Mouse (Mus musculus) liver, embryonic 14.5 days (tissue): ENCODE data around the gene Anapc16. TPM values are rescaled to one million over a fixed set of nuclear protein-coding genes. Genes with fewer than 3 reads are reported as not detected.

ENCODE experiments used
- ATAC-seq: fragments of 200-750 bp; cut with Nextera tagmentation; 2 replicates; pipeline ENCODE4 v1.8.0; 2017; ENCODE audit warnings: moderate number of reproducible peaks, mild to moderate bottlenecking, moderate library complexity; ENCODE audit not compliant: insufficient read depth
- DNase-seq, 3 experiments: peaks; one replicate each; pipeline ENCODE4 v3.0.0-alpha.2; 2012 to 2013; ENCODE audit warnings: low read depth in 3 of 3, low spot score in 3 of 3
- H3K27ac ChIP-seq: fragments of 300-500 bp; sonication (generic); 2 replicates; pipeline ENCODE4 v1.5.1; 2014; ENCODE audit warnings: moderate library complexity, mild to moderate bottlenecking, control low read depth, inconsistent platforms
- H3K27me3 ChIP-seq: fragments of 300-500 bp; sonication (generic); 2 replicates; pipeline ENCODE4 v1.6.1; 2014; ENCODE audit warnings: mild to moderate bottlenecking, low read length, moderate library complexity; ENCODE audit not compliant: control insufficient read depth, insufficient read depth
- H3K36me3 ChIP-seq: fragments of 300-500 bp; sonication (generic); replicated peaks from 2 replicates; pipeline ENCODE4 v1.6.1; 2014; ENCODE audit warnings: low read depth; ENCODE audit not compliant: control insufficient read depth, insufficient read depth
- H3K4me1 ChIP-seq, 2 experiments: fragments of 200-500 bp in 1 of 2; fragments of 300-500 bp in 1 of 2; sonication (generic) in 1 of 2; replicated peaks; 2 replicates each; pipeline ENCODE4 v1.6.1; 2012 to 2014; ENCODE audit warnings: antibody characterized with exemption in 1 of 2, inconsistent platforms in 1 of 2, low read length in 1 of 2; ENCODE audit not compliant: control insufficient read depth in 2 of 2, insufficient read depth in 2 of 2
- H3K4me2 ChIP-seq: fragments of 300-500 bp; sonication (generic); 2 replicates; pipeline ENCODE4 v1.6.1; 2014; ENCODE audit warnings: low read depth, mild to moderate bottlenecking, control low read depth, moderate library complexity
- H3K4me3 ChIP-seq, 2 experiments: fragments of 200-500 bp in 1 of 2; fragments of 300-500 bp in 1 of 2; sonication (generic) in 1 of 2; 2 replicates each; pipeline ENCODE4 v1.5.1; 2012 to 2014; ENCODE audit warnings: low read depth in 2 of 2, low read length in 2 of 2, mild to moderate bottlenecking in 2 of 2, control low read depth in 1 of 2, inconsistent platforms in 1 of 2, moderate library complexity in 1 of 2; ENCODE audit not compliant: insufficient read depth in 1 of 2
- H3K9ac ChIP-seq: fragments of 300-500 bp; sonication (generic); replicated peaks from 2 replicates; pipeline ENCODE4 v1.6.1; 2014; ENCODE audit warnings: mild to moderate bottlenecking, control low read depth, moderate library complexity
- H3K9me3 ChIP-seq: fragments of 300-500 bp; sonication (generic); 2 replicates; pipeline ENCODE4 v1.6.1; 2016; ENCODE audit warnings: low read length, mixed read lengths; ENCODE audit not compliant: control insufficient read depth
- CTCF ChIP-seq: IDR thresholded peaks from 2 replicates; pipeline ENCODE4 v1.5.1; 2016; ENCODE audit warnings: antibody characterized with exemption, low read depth, control low read depth
- EP300 ChIP-seq: IDR thresholded peaks from 2 replicates; pipeline ENCODE4 v1.6.1; 2016; ENCODE audit warnings: antibody characterized with exemption, low read depth
- WGBS: fragments of 180-500 bp; shearing (Covaris S2); extraction: QIAGEN DNeasy Blood & Tissue Kit; methylation state at CpG from one replicate; pipeline ENCODE4 v1.1.7; 2014; ENCODE audit not compliant: insufficient replicate concordance; 5-methylcytosine and 5-hydroxymethylcytosine counted together
- polyA plus RNA-seq, 2 experiments: library from polyadenylated mRNA; depleted of rRNA in 1 of 2; stranded (reverse) in 1 of 2; unstranded in 1 of 2; fragments of >200 nt; fragmentation: Nextera tagmentation in 1 of 2; extraction: Ambion mirVana in 1 of 2; gene quantifications; 2 replicates each; pipeline versions ENCODE4 v1.2.1 to v1.2.3; 2012 to 2014

The Anapc16 gene
- polyA plus RNA-seq, 2 experiments: 29.9 to 39.7 TPM

GRCm38 (mm10) chr10:59965362-59965695 is 37.6 kb downstream of the Anapc16 start:
- Histone ChIP-seq H3K4me3 (no peak overlapping the region), H3K4me1 (peaks cover 0 to 6% of the 10 kb centered on the region in 2 experiments), H3K9me3 (no peaks in the 10 kb centered on the region), H3K9ac (no peak overlapping the region), H3K4me2 (no peak overlapping the region), H3K27me3 (no peaks in the 10 kb centered on the region; the same call in none of the 2 replicates), H3K36me3 (no peaks in the 10 kb centered on the region), H3K27ac (no peak overlapping the region)
- TF ChIP-seq EP300 (no peak), CTCF (no peak)
- no peak for ATAC-seq
- 56% methylated on average over 9 of the region's 9 CpGs for WGBS
- no peak for DNase-seq

- ATAC-seq (no peak), DNase-seq (no peak)
- no peak overlapping the region for H3K27ac ChIP-seq
- H3K4me3 ChIP-seq: no peak overlapping the region
- no peak for TF ChIP-seq CTCF
- TF ChIP-seq EP300: no peak
- no peaks in the 10 kb centered on the region; the same call in 1 of the 2 replicates for H3K27me3 ChIP-seq
- H3K4me1 ChIP-seq: peaks cover 0 to 3% of the 10 kb centered on the region in 2 experiments; a peak in 2 of 4 replicates
- no peak overlapping the region for H3K9ac ChIP-seq
- no peak overlapping the region for H3K4me2 ChIP-seq
- 25% methylated on average over 21 of the region's 23 CpGs for WGBS
- no peaks in the 10 kb centered on the region for H3K9me3 ChIP-seq
- H3K36me3 ChIP-seq: no peaks in the 10 kb centered on the region
Observed at GRCm38 (mm10) chr10:59964504-59965361, 38.2 kb downstream of the Anapc16 start.

- H3K36me3 ChIP-seq: no peaks in the 10 kb centered on the region
- DNase-seq: no peak
- H3K9ac ChIP-seq: no peak overlapping the region
- no peak overlapping the region for H3K4me2 ChIP-seq
- H3K9me3 ChIP-seq: no peaks in the 10 kb centered on the region
- WGBS: 60% methylated on average over 2 of the region's 2 CpGs
- no peaks in the 10 kb centered on the region; the same call in 1 of the 2 replicates for H3K27me3 ChIP-seq
- TF ChIP-seq CTCF (no peak), EP300 (no peak)
- no peak overlapping the region for H3K4me3 ChIP-seq
- no peak overlapping the region for H3K27ac ChIP-seq
- no peak for ATAC-seq
- no peaks in the 10 kb centered on the region for H3K4me1 ChIP-seq
Observed at GRCm38 (mm10) chr10:59963609-59964008, 39.3 kb downstream of the Anapc16 start.

GRCm38 (mm10) chr10:59959517-59959916 is 43.4 kb downstream of the Anapc16 start:
- ATAC-seq (no peak), DNase-seq (no peak)
- Histone ChIP-seq H3K9me3 (no peaks in the 10 kb centered on the region), H3K4me3 (no peak overlapping the region), H3K4me1 (no peaks in the 10 kb centered on the region), H3K9ac (no peak overlapping the region), H3K4me2 (no peak overlapping the region), H3K27ac (no peak overlapping the region), H3K36me3 (no peaks in the 10 kb centered on the region), H3K27me3 (peaks cover 4% of the 10 kb centered on the region)
- 59% methylated on average over 10 of the region's 12 CpGs for WGBS
- no peak for TF ChIP-seq EP300
- no peak for TF ChIP-seq CTCF

- Histone ChIP-seq H3K9me3 (no peaks in the 10 kb centered on the region), H3K4me3 (no peak overlapping the region), H3K27ac (no peak overlapping the region), H3K27me3 (peaks cover 4% of the 10 kb centered on the region), H3K4me2 (no peak overlapping the region), H3K4me1 (no peaks in the 10 kb centered on the region), H3K9ac (no peak overlapping the region), H3K36me3 (no peaks in the 10 kb centered on the region)
- ATAC-seq (no peak), DNase-seq (no peak)
- WGBS: 31% methylated on average over 5 of the region's 5 CpGs
- no peak for TF ChIP-seq EP300
- TF ChIP-seq CTCF: no peak
Observed at GRCm38 (mm10) chr10:59958458-59958857, 44.5 kb downstream of the Anapc16 start.
